Mouse (Mus musculus) heart, adult 9 months (tissue): ENCODE results near the gene Pogz.
A peak's percentile ranks its signal among the peaks of the same experiment; 100 is the strongest.

Experiments
- DNase-seq, 2 experiments: peaks; one replicate each; pipeline ENCODE4 v3.0.0; 2022; ENCODE audit warnings: low spot score in 2 of 2

Pogz gene

DNA sequence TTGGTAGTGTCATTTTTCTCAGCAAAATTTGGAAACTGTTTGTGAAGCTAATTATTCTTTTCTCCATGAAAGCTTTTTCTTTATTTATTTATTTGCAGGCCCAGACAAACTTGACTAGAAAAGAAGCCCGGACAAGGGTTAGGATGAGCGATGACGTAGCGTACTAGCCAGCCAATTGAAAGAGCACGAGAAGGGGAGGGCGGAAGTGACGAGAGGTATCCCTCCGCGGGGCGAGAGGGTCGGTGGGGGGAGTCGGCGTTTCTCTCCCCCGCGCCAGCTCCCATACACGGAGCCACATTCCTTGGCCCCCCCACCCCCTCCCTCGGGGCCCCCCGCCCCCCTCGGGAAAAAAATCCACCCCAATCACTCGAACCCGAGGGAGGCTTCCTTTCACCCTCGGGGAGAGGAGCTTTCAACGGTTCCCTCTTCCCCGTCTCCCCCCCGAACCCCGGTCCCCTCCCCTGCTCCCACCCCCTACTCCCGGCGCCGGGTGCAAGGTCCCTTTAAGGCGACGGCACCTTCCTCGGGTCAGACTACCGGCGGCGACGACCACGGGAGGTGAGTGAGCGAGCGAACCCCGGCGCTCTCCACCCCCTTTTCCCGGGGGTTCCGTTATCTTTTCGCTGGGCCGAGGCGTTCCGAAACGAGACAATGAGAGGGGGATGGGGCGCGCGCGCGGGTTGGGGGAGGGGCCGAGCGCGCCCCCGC, at the start of gene Pogz:
Pogz (plus strand) TSS at position 385 of the 708 bp plus-strand sequence.
- peak; percentile 96 to 97 for DNase-seq

DNA sequence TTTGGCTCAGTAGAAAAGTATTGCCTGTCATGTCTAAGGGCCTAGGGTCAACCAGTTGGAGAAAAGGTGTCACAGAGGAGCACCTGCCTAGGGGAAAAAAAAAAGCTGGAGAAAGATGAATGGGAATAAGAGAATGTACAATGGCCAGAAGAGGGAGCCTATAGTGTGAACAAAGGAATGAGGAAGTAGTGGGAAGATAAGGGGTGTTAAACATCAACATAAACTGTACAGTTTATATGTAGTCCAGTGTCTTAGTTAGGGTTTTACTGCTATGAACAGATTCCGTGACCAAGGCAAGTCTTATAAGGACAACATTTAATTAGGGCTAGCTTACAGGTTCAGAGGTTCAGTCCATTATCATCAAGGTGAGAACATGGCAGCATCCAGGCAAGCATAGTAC, 48.3 kb upstream of the Pogz start:
- no peak for DNase-seq

DNA sequence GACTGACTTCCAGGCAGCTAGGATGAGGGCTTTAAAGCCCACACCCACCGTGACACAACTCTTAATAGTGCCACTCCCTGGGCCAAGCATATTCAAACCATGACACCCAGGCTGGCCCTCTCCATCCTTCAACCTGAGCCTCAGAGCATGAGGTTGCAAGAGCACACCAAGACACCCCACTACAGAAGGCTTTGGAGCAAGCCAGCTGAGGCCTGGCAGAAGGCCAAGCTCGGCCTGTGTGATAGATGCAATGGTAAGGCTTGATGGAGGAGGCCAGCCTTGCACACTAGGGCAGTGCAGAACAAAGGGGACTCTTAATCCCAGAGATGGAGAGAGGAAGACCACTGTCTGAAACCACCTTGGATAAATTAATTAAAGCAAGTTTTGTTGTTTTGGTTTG, 47.9 kb upstream of the Pogz start:
- DNase-seq: no peak

DNA sequence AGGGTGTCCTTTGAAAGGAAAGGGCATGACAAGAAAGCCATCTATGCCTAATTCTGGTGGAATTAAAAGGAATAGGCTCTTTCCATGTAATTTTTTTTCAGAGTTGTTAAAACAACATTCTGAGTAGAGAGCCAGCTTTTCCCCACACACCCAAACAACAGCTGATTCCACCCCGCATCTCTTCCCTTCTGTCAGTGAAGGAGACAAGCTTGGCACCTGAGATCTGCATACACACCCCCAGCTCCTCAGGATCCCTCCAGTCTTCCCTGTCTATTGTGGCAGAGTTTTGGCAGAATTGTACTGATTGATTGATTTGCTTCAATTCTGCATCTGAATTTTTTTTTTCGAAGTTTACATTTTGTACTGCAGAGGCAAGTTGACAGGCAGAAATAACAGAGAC, 45.1 kb upstream of the Pogz start:
- no peak for DNase-seq

DNA sequence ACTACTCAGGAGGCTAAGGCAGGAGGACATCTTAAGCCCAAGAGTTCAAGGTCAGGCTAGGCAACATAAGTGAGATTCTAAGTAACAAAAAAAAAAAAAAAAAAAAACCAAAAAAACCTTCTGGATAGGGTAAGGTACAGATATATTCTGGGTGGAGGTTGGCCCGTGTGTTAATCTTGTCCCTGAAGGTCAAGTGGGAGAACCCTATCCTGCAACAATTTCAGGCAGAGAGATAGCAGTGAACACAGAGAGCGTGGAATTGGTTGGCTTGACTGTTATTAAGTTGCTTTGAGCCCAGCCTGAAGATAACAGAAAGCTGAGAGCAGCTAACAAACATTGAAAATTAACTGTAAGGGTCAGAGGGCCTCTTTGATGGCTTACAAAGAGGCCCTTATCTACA, 43.7 kb upstream of the Pogz start:
- no peak for DNase-seq

DNA sequence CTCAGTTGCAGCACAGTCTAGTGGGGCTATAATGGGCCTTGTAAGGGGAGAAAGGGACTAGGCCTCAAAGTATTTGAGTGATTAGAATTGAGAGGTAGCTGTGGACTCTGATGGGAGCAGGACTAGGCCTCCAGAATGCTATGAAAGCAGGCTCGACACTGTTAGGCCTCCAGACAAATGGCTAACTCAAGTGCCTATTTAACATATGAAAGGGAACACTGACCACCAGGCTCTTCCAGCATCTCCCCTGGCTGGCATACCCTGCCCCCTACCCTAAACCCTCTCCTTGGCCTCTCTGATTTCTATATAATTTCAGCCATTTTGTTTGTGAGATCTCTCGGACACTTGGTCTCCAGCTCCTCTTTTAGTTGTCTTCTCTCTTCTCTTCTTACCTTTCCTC, 43.0 kb upstream of the Pogz start:
- no peak for DNase-seq

DNA sequence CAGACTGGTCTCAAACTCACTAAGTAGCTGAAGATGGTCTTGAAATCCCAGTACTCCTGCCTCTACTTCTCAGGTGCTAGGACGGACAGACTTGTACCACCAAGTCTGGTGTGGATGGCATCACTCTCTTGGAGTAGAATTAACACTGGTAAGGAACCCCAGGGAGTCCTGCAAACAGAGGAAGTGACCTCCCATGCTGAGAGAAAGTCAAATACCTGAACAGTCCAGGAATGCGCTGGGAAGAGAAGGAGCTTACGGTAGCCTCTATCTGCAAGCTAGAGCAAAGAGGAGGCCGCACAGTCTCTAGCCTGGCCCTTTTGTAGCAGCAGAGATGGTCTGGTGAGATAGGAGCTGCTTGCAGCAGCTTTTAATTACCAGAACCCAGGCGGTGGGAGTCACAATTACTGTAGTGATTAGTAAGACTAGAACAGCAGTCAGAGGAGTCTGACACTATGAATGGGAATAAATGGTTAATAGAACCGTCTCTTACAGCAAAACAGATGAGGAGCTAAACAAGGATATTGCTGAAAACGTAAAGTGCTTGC, 41.7 kb upstream of the Pogz start:
- no peak for DNase-seq

DNA sequence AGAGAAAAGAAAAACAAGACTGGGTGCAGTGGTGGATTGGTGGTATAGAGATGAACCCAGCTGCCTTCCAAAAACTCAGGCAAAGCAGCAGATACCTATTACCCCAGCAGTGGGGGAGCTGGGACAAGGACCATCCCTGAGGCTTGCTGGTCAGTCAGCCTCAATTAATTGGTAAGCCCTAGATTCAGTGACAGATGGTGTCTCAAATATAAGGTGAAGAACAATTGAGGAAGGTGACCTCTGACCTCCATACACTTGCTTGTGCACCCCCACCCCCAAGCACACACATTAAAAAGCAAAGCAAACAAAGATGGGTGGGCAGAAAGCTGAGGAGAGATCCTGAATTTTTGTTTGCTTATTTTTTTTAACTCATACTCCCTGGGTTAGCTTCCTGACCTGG, 41.2 kb upstream of the Pogz start:
- no peak for DNase-seq

DNA sequence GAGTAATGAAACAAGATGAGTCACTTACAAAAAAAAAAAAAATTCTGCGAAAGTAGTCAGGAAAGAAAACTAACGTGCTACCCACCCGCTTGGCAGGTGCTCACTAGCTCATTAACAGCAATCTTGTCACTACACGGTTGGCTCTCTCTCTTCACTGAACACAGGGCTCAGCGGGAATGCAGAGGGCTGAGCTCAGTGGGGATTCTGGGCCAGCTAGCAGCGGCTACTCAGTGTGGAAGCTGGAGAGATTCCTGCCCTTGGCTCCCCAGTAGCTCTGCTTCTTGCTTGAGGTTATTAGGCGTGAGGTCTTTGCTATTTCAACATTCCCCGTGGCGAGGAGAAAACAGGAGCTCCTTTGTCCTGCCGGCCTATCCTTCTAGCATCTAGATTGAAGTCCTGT, 33.2 kb upstream of the Pogz start:
- peak; percentile 6 to 28 for DNase-seq

DNA sequence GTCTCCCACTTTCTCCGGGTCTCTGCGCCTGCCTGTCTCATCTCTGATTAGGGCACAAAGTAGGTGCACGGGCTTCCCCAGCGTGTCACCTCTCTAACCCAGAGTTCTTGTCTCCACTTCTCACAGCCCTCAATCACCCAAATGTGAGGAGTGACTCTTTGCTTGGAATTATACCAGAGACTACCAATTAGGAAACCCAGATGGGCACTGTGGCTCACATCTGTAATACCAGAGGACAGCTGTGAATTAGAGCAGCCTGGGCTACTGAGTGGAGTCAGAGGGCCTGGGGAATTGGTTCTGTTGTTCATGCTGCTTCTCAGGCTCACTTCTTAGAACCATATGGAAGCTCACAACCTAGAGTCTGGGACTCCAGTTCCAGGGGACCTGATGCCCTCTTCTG, 32.4 kb upstream of the Pogz start:
- DNase-seq: no peak

DNA sequence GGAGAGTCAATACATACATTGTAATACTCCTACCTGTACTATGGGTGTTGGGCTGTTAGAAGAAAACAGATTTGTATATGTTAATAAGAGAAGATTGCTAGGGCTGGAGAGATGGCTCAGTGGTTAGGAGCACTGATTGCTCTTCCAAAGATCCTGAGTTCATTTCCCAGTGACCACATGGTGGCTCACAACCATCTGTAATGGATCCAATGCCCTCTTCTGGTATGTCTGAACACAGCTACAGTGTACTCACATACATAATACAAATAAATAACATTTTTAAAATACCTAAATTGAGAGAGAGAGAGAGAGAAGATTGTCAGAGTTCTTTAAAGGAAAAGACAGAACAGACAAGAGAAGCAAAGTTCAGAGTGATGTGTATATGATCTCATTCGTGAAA, 29.1 kb upstream of the Pogz start:
- no peak for DNase-seq

DNA sequence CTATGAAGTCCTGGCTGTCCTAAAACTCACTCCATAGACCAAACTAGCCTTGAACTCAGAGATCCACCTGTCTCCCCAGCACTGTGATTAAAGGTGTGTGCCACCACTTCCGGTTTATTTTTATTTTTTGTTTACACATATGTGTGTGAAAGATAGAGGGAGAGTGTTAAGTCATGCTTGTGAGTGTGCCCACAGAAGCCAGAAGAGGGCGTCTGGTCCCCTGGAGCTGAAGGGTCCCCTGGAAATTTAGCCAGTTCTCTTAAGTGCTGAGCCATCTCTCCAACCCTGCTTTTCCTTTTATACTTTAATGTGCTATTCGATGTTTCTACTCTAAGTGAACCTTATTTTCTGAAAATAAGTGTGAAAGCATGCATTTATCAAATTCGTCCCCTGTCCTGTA, 25.7 kb upstream of the Pogz start:
- DNase-seq: peak in 1 of 2 experiments; percentile 11

DNA sequence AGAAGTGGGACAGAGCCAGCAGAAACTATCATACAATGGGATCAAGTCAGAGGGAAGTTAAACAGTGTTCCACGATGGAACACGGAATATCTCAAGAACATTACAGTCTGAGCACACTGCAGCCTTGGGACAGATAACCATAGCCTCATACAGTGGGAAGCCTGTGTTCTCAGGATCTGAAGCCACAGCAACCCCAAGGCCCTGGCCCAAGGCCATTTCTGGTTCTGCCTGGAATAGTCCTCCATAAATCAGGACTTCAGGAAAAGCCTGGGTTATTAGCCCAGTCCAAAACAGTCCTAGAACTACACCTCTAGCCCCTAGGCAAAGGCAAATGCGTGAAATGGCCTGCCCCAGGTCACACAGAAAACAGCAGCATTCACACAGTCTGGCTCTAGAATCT, 23.7 kb upstream of the Pogz start:
- no peak for DNase-seq

DNA sequence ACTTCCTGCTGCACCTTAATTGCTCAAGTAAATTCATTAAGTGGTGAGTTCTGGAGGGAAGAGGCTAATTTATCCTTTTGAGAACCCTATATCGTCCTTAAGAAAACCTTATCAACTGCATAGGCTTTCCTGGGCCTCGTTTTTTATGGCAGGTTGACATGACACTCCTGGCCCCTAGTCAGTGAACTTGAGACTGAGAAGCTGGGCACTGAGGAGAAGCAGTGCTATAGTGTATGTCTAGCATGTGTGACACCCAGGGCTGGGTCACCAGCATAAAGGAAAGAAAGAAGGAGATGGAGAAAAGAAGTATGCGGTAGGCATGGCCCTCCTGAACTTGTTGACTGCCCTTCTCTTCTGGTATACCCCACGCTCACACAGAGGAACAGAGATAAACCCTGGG, 23.3 kb upstream of the Pogz start:
- DNase-seq: no peak

DNA sequence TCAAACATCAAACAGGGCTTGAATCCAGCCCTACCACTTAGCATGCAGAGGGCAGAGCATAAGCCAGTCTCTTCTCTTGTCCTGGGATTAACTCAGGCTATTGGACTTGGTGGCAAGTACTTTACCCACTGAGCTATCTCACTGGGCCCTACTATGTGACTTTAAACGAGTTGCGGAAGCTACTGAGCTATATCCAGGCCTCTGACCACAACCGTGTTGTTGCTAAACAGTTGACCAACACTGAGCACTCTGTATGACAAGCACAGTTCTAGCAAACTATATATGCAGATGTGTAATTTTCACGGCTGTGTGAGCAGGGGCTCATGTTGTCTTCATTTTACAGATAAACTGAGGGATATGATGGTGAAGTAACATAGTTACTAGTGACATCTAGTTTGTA, 22.7 kb upstream of the Pogz start:
- DNase-seq: no peak

DNA sequence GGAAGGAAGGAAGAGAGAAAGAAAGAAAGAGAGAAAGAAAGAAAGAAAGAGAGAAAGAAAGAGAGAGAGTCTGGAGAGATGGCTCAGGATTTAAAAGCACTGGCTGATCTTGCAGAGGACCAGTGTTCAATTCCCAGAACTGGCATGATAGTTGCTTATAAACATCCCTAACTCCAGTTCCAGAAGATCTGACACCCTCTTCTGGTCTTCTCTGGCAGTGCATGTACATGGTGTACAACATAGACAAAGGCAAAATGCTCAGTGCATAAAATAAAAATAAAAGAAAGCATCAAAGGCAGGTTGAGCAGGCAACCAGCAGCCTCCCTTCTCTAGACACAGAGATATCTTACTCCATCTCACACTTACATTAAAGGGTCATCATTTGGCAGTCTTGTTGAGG, 21.8 kb upstream of the Pogz start:
- DNase-seq: no peak

DNA sequence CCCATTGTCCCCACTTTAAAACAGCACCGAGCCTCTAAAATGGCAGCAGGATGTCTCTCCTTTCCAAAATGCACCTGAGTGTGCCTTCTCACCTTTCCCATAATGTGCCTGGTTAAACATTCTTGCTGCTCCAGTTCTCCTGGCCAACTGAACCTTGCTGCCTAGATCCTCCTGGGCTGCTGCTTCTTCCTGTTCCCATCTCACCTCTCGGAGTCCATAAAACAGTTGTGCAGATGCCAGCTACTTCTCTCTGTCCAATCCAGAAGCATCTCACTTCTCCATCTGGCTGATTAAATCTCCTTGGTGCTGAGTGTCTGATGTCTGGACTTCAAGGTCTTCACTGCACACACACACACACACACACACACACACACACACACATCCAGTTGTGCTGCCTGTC, 19.6 kb upstream of the Pogz start:
- no peak for DNase-seq

DNA sequence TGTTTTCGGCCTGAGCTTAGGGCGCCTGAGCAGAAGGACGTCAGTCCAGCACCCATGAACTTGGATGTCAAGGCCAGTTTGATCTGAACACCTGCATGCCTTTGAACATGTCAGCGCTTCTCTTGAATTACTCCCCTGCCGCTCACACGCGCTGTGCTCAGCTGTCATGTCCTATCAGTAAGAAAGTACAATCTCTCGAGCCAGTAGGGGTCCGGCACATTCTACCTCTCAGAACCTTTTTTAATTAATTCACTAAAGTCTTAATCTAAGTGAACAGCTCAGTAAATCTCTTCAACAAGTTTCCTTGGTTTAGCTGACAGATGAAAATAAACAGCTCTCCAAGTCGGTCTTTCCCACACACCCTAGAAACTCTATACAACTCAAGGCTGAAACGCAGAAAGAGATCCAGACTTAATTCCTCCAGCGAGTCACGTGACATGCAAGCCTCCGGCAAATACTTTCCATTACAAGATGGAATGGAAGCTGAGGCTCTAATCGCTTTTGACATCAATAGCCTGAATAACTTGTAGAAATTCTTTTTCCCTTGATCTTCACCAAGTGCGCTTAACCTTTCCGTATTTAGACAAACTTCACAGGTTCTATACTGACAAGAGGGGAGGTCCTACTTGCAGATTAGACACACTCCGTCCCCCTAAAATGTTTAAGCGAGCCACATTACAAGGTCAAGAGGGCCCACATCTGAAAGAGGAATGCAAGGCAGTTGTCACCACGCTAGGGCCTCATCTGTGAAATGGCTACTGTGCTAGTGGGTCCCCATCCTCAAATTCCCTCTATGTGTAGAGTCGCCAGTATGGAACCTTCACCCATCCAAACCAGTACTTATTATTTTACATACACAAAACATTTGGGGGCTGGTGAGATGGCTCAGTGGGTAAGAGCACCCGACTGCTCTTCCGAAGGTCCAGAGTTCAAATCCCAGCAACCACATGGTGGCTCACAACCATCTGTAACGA, 17.6 kb upstream of the Pogz start:
- DNase-seq: no peak

DNA sequence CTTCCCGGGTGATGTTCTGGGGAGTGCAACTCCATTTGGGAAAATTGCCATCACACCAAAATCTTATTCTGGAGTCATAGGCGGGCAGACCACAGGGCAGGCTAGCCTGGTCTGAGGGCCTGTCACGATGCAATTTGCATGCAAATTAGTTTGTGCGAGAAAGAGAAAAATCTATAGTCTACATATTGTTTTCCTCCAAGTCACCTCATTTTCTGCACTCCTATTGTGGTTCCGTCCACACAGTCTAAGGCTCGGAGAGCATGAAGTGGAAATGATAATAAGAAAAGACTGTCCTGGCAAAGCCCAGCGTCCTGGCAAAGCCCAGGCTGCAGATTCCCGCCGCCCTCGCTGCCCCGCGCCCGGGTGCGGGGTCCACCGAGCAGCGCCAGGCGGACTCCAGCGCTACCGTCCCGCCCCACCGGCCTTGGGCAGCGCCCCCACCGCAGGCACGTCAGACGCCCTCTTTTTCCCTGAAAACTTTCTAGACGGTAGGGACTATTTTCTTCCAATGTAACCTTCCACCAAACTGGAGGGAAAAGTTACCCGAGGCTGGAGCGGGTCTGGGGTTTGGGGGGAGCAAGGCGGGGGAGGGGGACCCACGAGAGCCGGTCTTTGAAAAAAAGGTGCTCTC, 16.2 kb upstream of the Pogz start:
- peak; percentile 38 for DNase-seq

DNA sequence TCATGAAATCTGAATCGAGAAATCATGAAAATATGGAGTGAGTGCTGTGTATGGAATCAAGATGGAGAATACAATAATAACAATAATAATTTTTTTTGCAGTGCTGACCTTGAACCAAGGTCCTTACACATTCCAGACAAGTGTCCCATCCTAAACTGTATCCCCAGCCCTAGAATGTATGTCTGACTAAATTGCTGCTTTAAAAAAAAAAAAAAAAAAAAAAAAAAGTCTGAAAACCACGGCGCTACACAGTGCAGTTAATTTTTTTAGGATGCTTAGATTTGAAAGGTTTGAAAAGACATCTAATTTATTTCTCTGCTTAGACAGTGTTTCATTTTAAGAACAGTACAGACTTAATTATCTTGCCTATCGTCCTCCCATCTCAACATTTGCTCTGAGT, 15.3 kb upstream of the Pogz start:
- DNase-seq: no peak

DNA sequence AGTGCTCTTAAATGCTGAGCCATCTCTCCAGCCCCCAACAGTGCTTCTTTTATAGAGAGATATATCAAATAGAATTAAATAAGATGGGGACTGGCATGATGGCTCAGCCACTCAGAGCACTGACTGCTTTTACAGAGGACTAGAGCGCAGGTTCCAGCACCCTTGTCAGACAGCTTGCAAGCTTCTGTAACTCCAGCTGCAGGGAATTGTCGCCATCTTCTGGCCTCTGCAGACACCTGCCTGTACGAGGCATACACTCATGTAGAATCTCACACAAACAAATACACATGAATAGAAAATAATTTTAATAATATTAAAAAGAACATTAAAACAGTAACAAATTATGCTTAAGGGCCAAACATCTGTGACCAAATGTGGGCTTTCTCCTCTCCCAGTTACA, 13.3 kb upstream of the Pogz start:
- DNase-seq: no peak

DNA sequence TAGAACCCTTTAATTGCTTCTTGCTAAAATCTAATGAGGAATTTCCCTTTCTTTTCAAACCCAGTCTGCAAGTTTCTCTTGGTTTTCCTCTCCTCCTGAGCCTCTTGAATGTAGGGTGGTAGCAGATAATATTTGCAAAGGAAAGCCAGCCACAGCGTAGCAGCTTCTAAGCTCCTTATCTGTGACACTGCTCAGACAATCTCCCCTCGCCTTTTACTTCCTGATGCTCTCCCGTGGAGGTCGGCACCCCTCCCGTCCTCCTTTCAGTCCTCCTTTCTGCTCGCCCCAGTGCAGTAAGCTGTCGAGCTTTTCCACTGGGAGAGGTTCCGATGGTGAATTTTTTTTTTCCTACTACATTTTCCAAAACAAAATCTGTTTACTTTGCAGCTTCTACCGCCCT, 5.3 kb upstream of the Pogz start:
- DNase-seq: no peak
